Mouse (Mus musculus): Measurements from ENCODE around the gene Bsnd.

GRCm38 (mm10) chr4:106452401-106452800 lies 39.7 kb downstream of the Bsnd start:
- no peak for TF ChIP-seq CHD2 (IDR thresholded peaks at IDR 0.05; ENCODE audit: low read depth, low read length)
- TF ChIP-seq HCFC1 (IDR thresholded peaks at IDR 0.05; ENCODE audit: borderline replicate concordance, insufficient read depth, low read length), result no peak

Data from ES-E14 (cell line).